Mouse (Mus musculus): ENCODE data around the gene Clpp.

GRCm38 (mm10) chr17:57020960-57021359, 30.9 kb downstream of the Clpp start:
- TF ChIP-seq CTCF (IDR thresholded peaks at IDR 0.05; ENCODE audit: low read depth, low read length) (no peak), POLR2A (IDR thresholded peaks at IDR 0.05; ENCODE audit: insufficient read depth, low read length) (no peak)

Measured in ES-Bruce4 (cell line).